Mouse (Mus musculus) embryonic stem cell, embryonic (primary cell): ENCODE measurements around the gene Thsd4.

Experiments used
- CTCF ChIA-PET, 4 experiments: fragments of 300-600 bp in 2 of 4; fragments of 350-600 bp in 2 of 4; sonication (Branson Sonifier 250); formaldehyde crosslinking; loops; one replicate each; lab custom pipeline; 2022; ENCODE audit warnings: inconsistent platforms in 2 of 4; lab: Charles Lee
- POLR2A ChIA-PET, 4 experiments: fragments of 300-600 bp in 2 of 4; fragments of 350-600 bp in 2 of 4; sonication (Branson Sonifier 250); formaldehyde crosslinking; loops; one replicate each; lab custom pipeline; 2022; ENCODE audit warnings: antibody characterized with exemption in 4 of 4, inconsistent platforms in 1 of 4; lab: Charles Lee

Thsd4 gene

DNA sequence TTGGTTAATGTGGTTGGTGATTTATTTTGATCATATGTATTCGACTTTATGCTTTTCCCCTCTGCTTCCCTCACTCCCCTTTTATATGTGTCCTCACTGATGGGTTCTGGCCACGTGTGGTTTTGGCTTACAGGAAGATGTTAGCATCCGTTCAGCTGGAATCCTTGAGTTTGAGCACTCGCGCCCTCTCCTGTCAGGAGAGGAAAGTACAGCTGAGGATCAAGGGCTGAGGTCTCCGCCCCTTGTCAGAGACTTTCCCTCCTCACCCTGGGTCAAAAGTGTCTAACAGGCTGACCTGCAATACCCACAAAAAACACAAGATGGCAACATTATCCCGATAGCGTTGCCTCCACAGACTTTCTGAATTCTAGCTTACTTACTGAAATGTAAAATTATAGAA, 562.6 kb downstream of the Thsd4 start:
- CTCF ChIA-PET = interaction anchor here (0.6 to 3.9 kb wide), 63 partner anchors 9 to 589 kb away, joined by 3 to 73 read pairs (median 4); partner anchors contain the start of genes Celf6 (in 1 of the 4), Myo9a (in 1 of the 4), Pkm (in 1 of the 4) and Senp8 (in 1 of the 4)
- POLR2A ChIA-PET = interaction anchor here (0.6 to 3.8 kb wide), 18 partner anchors 10 to 668 kb away, joined by 3 to 22 read pairs (median 4); partner anchors contain the start of genes Adpgk (in 1 of the 4), Celf6 (in 1 of the 4), Myo9a (in 1 of the 4) and Pkm (in 1 of the 4)

DNA sequence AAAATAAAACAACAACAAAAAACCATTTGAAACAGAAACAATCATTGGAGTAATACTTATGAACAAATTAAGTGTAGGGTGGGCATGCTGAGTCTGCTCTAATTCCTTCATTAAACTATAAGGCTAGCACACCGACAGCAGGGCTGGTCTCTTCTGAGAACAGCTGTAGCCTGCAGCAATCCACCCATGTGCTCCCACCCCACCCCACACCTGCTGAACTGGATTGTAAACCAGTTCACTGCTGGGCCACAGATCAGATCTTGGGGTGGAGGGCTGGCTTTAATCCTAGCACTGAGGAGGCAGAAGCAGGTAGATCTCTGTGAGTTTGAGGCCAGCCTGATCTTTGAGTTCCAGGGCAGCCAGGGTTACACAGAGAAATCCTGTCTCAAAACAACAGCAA, 563.7 kb downstream of the Thsd4 start:
- POLR2A ChIA-PET = interaction anchor here in 2 of 4 experiments (0.6 to 1.6 kb wide), 2 partner anchors 9 to 196 kb away, joined by 4 to 5 read pairs; no protein-coding TSS in a partner anchor

GRCm38 (mm10) chr9:59956496-59956895, 565.4 kb downstream of the Thsd4 start:
- ChIA-PET CTCF (interaction anchor here in 3 of 4 experiments (0.6 to 1.6 kb wide), 9 partner anchors 8 to 245 kb away, joined by 3 to 10 read pairs (median 4); no protein-coding TSS in a partner anchor), POLR2A (interaction anchor here in 3 of 4 experiments (0.7 to 2.7 kb wide), 19 partner anchors 8 to 980 kb away, joined by 3 to 14 read pairs (median 4); partner anchors contain the start of gene Pkm (in 2 of the 3))

More for the DNA sequence above, 563.7 kb downstream of the Thsd4 start:
- CTCF ChIA-PET = interaction anchor here in 1 of 4 experiments (1.6 to 3.9 kb wide), 2 partner anchors 11 to 235 kb away, joined by 4 to 73 read pairs; no protein-coding TSS in a partner anchor

- CTCF ChIA-PET = interaction anchor here in 3 of 4 experiments (0.6 to 1.5 kb wide), 8 partner anchors 8 to 230 kb away, joined by 3 to 10 read pairs (median 3); no protein-coding TSS in a partner anchor
Measured at GRCm38 (mm10) chr9:59955692-59956091, 566.2 kb downstream of the Thsd4 start.

GRCm38 (mm10) chr9:59955199-59955598, 566.6 kb downstream of the Thsd4 start:
- POLR2A ChIA-PET = interaction anchor here in 2 of 4 experiments (1.3 to 2.7 kb wide), 7 partner anchors 7 to 299 kb away, joined by 4 to 12 read pairs (median 5); partner anchors contain the start of gene Pkm (in 1 of the 2)

More at GRCm38 (mm10) chr9:59955692-59956091, 566.2 kb downstream of the Thsd4 start:
- POLR2A ChIA-PET = interaction anchor here in 3 of 4 experiments (0.7 to 2.7 kb wide), 13 partner anchors 8 to 463 kb away, joined by 3 to 13 read pairs (median 4); partner anchors contain the start of gene Pkm (in 1 of the 3)

GRCm38 (mm10) chr9:59953556-59953955, 568.3 kb downstream of the Thsd4 start:
- POLR2A ChIA-PET = interaction anchor here in 2 of 4 experiments (0.6 to 2.2 kb wide), 6 partner anchors 13 to 336 kb away, joined by 3 to 7 read pairs (median 5); no protein-coding TSS in a partner anchor
- CTCF ChIA-PET = interaction anchor here in 2 of 4 experiments (1.3 to 1.6 kb wide), 3 partner anchors 16 to 36 kb away, joined by 3 to 8 read pairs (median 6); no protein-coding TSS in a partner anchor

More at GRCm38 (mm10) chr9:59955199-59955598, 566.6 kb downstream of the Thsd4 start:
- CTCF ChIA-PET = interaction anchor here in 3 of 4 experiments (0.6 to 1.5 kb wide), 3 partner anchors 14 to 34 kb away, joined by 3 to 8 read pairs (median 3); no protein-coding TSS in a partner anchor

DNA sequence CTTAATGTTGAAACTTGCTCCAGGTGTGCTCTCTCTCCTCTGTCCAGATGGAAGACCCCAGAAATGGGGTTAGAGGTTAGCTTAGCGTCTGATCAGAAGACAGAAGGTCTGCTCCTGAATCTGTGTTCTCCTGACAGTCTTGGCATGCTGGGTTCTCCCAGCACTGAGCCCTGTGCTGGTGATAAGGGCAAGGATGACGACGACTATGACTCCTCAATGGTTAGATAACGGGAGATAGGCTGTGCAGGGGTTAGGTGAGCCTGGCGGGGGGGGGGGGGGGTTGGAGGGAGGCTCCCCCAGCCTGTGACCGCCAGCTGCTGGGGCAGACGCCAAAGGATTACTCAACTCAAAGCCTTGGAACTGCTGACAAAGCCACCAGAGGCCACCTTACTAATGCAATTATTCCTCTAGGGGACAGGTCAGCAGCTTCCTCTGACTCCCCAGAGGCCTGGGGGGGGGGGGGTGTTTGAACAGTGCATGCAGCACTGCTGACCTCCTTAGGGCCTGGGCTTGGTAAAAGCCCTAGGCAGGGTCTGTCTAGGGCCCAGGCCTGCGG, 569.3 kb downstream of the Thsd4 start:
- CTCF ChIA-PET = interaction anchor here in 2 of 4 experiments (1.3 to 1.6 kb wide), 2 partner anchors 17 to 37 kb away, joined by 3 to 6 read pairs; no protein-coding TSS in a partner anchor
- POLR2A ChIA-PET = interaction anchor here in 2 of 4 experiments (0.6 to 2.2 kb wide), 6 partner anchors 12 to 1438 kb away, joined by 3 to 7 read pairs (median 5); no protein-coding TSS in a partner anchor

DNA sequence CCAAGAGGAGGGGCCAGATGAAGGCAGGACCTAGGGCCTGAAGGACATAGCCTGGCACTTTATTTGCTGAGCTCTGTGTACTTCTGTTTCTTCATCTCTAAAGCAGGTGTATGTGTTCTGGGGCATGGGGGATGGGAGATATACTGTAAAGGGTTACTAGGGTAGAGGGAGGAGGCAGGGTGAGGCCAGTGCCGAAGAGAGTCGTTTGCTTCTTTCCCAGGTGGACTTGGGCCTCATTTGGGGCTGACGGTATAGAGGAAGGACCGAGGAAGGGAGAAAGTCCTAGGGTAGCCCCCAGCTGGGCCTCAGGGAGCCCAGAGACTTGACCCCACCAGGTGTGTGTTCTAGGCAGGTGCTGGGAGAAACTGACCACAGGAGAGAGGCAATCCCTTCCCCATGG, 569.9 kb downstream of the Thsd4 start:
- ChIA-PET POLR2A (interaction anchor here in 3 of 4 experiments (1.0 to 2.2 kb wide), 4 partner anchors 11 to 273 kb away, joined by 3 to 7 read pairs (median 4); no protein-coding TSS in a partner anchor), CTCF (no interaction called here)

DNA sequence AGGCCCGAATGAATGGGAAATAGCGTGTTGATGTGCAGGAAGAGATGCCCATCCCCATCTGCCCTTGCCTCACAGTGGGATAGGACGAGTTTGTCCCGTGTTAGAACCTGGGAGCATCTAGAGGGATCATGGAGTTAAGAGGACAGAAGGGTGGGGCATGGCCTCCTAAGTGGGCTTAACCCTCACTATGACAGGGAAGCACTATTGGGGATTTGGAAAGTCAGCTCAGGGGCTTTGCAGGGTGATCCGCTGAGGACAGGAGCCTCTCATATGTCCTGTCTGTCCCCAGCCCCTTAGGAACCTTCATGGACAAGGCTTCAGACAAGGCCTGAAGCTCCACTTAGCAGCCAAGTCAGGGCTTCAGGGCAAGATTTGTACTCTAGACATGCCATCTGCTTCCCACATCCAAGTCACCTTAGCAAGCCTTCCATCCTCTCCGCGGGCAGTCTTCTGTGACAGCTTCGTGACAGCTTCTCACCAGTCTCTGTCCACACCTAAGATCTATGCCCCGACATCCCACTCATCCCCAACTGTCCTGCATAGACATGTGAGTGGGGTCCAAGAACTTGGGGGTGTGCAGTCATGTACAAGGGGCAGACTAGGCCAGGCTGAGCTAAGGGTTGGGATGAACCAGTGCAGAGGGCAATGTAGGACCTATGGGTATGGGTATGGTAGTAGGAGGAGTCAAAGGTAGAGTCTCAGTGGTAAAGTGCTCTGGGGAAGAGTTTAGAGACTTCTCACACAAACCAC, 570.7 kb downstream of the Thsd4 start:
- CTCF ChIA-PET = interaction anchor here in 1 of 4 experiments (1.6 kb wide), 1 partner anchor 8 kb away, joined by 6 read pairs; no protein-coding TSS in a partner anchor
- POLR2A ChIA-PET = interaction anchor here in 2 of 4 experiments (1.0 to 2.0 kb wide), 3 partner anchors 11 to 272 kb away, joined by 3 to 5 read pairs (median 3); no protein-coding TSS in a partner anchor

DNA sequence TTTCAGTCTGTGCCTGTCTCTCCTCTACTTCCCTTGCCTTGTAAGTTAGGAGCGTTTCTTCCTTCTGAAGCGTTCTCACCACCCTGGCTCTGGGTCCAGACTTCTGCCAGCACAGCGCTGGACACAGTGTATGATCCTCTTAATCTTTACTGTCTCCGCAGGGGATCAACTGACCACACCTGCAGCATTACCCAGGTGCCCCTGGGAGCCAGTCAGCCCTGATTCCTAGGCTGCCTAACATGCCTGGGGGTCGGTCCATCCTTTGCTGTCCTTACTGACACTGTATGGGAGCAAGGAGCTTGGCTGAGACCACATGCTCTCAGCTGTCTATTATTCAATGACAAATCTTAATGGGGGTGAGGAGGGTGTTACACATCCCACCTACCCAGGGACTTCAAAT, 571.9 kb downstream of the Thsd4 start:
- ChIA-PET CTCF (interaction anchor here in 2 of 4 experiments (1.0 to 1.6 kb wide), 3 partner anchors 9 to 295 kb away, joined by 3 to 6 read pairs (median 6); no protein-coding TSS in a partner anchor), POLR2A (interaction anchor here in 2 of 4 experiments (1.0 to 1.6 kb wide), 2 partner anchors 13 to 19 kb away, joined by 3 read pairs; no protein-coding TSS in a partner anchor)

GRCm38 (mm10) chr9:59949511-59949910, 572.3 kb downstream of the Thsd4 start:
- ChIA-PET POLR2A (interaction anchor here in 2 of 4 experiments (0.5 to 2.4 kb wide), 5 partner anchors 9 to 175 kb away, joined by 3 to 7 read pairs (median 5); no protein-coding TSS in a partner anchor), CTCF (interaction anchor here in 2 of 4 experiments (0.7 to 1.6 kb wide), 4 partner anchors 10 to 295 kb away, joined by 3 to 6 read pairs (median 5); no protein-coding TSS in a partner anchor)

DNA sequence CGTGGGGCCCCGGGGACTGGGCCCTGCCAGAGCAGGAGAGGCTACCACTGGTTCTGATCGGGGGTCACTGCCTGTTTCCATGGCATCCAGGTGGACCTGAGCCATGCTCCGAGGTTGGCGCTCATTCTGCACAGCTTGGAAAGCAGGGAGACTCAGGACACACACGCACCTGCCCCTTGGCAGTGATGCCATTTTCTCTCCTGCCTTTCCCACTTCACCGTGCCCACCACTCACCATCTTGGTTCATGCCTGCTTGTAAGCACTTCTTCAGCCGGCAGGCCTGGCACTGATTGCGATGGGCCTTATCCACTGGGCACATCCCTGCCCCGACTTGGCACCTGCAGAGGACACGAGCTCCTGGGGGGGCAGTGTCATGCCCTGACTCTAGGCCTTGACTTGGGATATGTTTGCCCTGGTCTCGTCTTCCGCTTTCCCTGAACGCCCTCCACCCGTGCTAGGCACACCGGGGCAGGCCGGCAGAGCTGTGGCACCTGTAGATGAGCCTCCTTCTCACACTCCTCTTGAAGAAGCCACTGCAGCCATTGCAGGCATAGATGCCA, 573.1 kb downstream of the Thsd4 start:
- CTCF ChIA-PET = interaction anchor here in 2 of 4 experiments (0.7 to 1.4 kb wide), 3 partner anchors 11 to 170 kb away, joined by 3 to 4 read pairs (median 3); no protein-coding TSS in a partner anchor
- POLR2A ChIA-PET = interaction anchor here in 2 of 4 experiments (0.8 to 2.4 kb wide), 8 partner anchors 7 to 292 kb away, joined by 3 to 10 read pairs (median 5); no protein-coding TSS in a partner anchor

DNA sequence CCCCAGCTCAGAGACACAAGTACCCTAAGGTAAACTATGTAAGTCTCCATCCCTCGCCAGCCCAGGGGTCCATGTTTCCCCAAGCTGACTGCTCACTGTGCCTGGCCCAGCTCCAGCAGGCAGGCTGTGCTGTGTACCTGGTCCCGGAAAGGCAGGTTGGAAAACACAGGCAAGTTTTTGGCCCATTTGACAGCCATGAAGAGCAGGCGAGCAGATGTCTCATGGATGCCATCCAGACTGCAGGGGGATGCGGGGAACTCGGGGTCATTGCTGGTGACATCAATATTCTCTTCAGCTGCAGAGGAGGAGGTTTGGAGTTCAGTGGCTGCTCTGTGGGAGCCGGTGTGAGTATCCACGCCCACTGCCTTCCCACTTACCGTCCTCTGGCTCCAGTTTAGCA, 573.6 kb downstream of the Thsd4 start:
- ChIA-PET CTCF (interaction anchor here in 3 of 4 experiments (0.5 to 1.4 kb wide), 6 partner anchors 8 to 42 kb away, joined by 3 to 4 read pairs (median 3); no protein-coding TSS in a partner anchor), POLR2A (interaction anchor here in 2 of 4 experiments (0.8 to 2.4 kb wide), 7 partner anchors 8 to 291 kb away, joined by 3 to 10 read pairs (median 5); no protein-coding TSS in a partner anchor)

- ChIA-PET CTCF (interaction anchor here in 3 of 4 experiments (1.0 to 1.4 kb wide), 4 partner anchors 9 to 43 kb away, joined by 3 to 4 read pairs (median 3); no protein-coding TSS in a partner anchor), POLR2A (interaction anchor here in 2 of 4 experiments (1.1 to 2.4 kb wide), 6 partner anchors 8 to 17 kb away, joined by 4 to 10 read pairs (median 6); no protein-coding TSS in a partner anchor)
Measured at GRCm38 (mm10) chr9:59947271-59947670, 574.6 kb downstream of the Thsd4 start.

DNA sequence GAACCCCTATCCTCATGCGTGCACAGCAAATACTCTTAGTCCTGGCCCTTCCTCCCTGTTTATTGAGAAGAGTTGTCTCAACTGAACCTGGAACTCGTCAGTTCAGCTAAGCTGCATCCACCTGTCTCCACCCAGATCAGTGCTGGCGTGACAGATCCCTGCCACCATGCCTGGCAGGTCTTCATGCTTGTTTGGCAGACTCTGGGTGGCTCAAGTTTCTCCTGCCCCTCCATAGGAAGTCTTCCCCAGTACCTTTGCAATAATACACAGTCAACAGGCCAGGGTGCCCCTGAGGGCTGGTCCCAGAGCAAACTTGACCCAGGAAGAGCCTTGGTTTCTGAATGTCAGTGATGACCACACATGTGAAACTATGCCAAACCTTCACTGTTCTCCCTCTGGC, 576.6 kb downstream of the Thsd4 start:
- ChIA-PET CTCF (interaction anchor here in 1 of 4 experiments (0.9 kb wide), 1 partner anchor 24 kb away, joined by 3 read pairs; no protein-coding TSS in a partner anchor), POLR2A (interaction anchor here in 1 of 4 experiments (0.5 kb wide), 1 partner anchor 195 kb away, joined by 3 read pairs; the partner anchor contains the start of gene Senp8)

GRCm38 (mm10) chr9:59943826-59944225, 578.0 kb downstream of the Thsd4 start:
- CTCF ChIA-PET = interaction anchor here in 2 of 4 experiments (0.6 to 1.0 kb wide), 2 partner anchors 26 to 131 kb away, joined by 3 read pairs; no protein-coding TSS in a partner anchor

More at GRCm38 (mm10) chr9:59943826-59944225, 578.0 kb downstream of the Thsd4 start:
- POLR2A ChIA-PET = interaction anchor here in 1 of 4 experiments (1.0 to 1.6 kb wide), 3 partner anchors 12 to 15 kb away, joined by 3 to 4 read pairs (median 3); no protein-coding TSS in a partner anchor
